Mouse (Mus musculus): ENCODE data around the gene 6030408B16Rik. TPM values are rescaled to one million over a fixed set of nuclear protein-coding genes. Genes with fewer than 3 reads are reported as not detected.

6030408B16Rik gene
- total and polyA plus RNA-seq, 2 experiments from 2014 or later = 0.22 TPM; not detected in 1

DNA sequence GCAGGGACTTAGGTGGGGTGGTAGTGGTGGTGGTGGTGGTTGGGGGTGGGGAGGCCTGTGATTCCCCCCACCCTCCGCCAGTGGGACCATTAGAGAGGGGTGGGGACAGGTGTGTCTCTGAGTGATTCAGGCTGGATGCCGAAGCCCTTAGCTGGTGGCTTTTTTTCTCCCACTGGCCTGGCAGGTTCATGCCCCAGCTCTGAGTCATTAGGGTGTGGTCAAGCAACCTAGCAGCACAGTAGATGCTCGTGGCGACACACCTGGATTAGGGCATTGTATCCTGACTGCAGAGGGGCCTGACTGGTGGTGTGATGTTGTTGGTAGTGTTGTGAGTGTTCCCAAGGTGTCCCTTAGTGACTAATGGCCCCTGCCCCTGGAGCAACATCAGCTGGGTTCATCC is 38.1 kb downstream of the 6030408B16Rik start:
- WGBS = 92% methylated on average over 4 of the region's 4 CpGs
- no peak for ATAC-seq (ENCODE audit: low FRiP score)
- H3K4me2 ChIP-seq (ENCODE audit: low read depth, low read length, poor library complexity, severe bottlenecking) = no peak overlapping the region

DNA sequence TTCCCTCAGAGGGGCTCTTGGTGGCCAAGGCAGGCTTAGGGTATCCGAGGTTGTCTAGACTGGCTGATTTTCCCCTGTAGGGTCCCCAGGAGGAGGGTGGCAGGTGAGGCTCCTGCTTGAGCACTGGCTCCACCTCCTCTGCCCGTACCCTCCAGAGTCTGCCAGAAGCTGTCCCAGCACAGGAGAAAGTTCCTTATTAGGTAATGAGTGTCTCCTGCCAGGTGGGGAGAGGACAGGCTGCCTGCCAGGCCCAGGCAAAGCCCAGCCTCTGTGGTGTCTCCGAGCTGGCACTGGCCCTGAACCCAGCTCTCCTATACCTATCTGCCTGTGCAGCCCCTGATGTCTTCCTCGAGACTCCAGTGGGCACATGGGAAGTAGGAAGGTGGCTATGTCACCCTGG is 39.4 kb downstream of the 6030408B16Rik start:
- Histone ChIP-seq H3K4me2 (ENCODE audit: low read depth, low read length, poor library complexity, severe bottlenecking) (no peak overlapping the region), H3K9ac (replicated peaks; ENCODE audit: low read length, poor library complexity, severe bottlenecking) (no peak overlapping the region), H3K27ac (ENCODE audit: low read depth, low read length) (no peak overlapping the region), H3K4me3 (ENCODE audit: low read depth, low read length) (no peak overlapping the region), H3K4me1 (ENCODE audit: insufficient read depth, low read length) (no peaks in the 10 kb centered on the region), H3K27me3 (ENCODE audit: insufficient read depth, low read length) (no peaks in the 10 kb centered on the region), H3K36me3 (ENCODE audit: insufficient read depth, low read length) (no peaks in the 10 kb centered on the region), H3K9me3 (ENCODE audit: low read length) (no peaks in the 10 kb centered on the region)
- no peak for TF ChIP-seq CTCF (IDR thresholded peaks at IDR 0.05)
- DNase-seq (ENCODE audit: low spot score) (no peak), ATAC-seq (ENCODE audit: low FRiP score) (no peak)
- 68% methylated on average over 4 of the region's 4 CpGs for WGBS

More for the DNA sequence above, 38.1 kb downstream of the 6030408B16Rik start:
- Histone ChIP-seq H3K27ac (ENCODE audit: low read depth, low read length) (no peak overlapping the region), H3K27me3 (ENCODE audit: insufficient read depth, low read length) (no peaks in the 10 kb centered on the region), H3K4me1 (ENCODE audit: insufficient read depth, low read length) (no peaks in the 10 kb centered on the region), H3K9me3 (ENCODE audit: low read length) (no peaks in the 10 kb centered on the region), H3K4me3 (ENCODE audit: low read depth, low read length) (no peak overlapping the region), H3K9ac (replicated peaks; ENCODE audit: low read length, poor library complexity, severe bottlenecking) (no peak overlapping the region), H3K36me3 (ENCODE audit: insufficient read depth, low read length) (no peaks in the 10 kb centered on the region)
- TF ChIP-seq CTCF (IDR thresholded peaks at IDR 0.05) = no peak
- no peak for DNase-seq (ENCODE audit: low spot score)

DNA sequence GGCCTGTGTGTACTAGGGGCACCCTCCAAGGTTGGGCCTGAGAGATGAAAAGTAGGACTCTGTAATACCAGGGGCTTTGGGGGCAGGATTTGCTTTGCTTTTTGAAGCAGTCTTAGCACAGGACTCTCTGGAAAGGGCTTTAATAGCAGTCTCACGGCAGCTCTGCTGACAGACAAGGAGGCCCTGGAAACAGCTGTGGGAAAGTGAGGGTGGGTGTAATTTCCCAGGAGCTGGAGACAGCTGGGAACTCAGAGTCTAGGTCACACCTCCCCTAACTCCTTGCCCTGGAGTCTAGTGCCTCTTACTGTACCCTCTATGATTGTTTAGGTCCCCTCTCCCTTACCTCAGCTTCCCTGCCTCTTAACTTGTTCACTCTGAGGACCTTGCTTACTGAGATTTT is 40.2 kb downstream of the 6030408B16Rik start:
- Histone ChIP-seq H3K4me1 (ENCODE audit: insufficient read depth, low read length) (no peaks in the 10 kb centered on the region), H3K27ac (ENCODE audit: low read depth, low read length) (no peak overlapping the region), H3K4me2 (ENCODE audit: low read depth, low read length, poor library complexity, severe bottlenecking) (no peak overlapping the region), H3K9me3 (ENCODE audit: low read length) (no peaks in the 10 kb centered on the region), H3K9ac (replicated peaks; ENCODE audit: low read length, poor library complexity, severe bottlenecking) (no peak overlapping the region), H3K27me3 (ENCODE audit: insufficient read depth, low read length) (no peaks in the 10 kb centered on the region), H3K4me3 (ENCODE audit: low read depth, low read length) (no peak overlapping the region), H3K36me3 (ENCODE audit: insufficient read depth, low read length) (no peaks in the 10 kb centered on the region)
- ATAC-seq (ENCODE audit: low FRiP score) = no peak
- no peak for DNase-seq (ENCODE audit: low spot score)
- WGBS = 25% methylated on average over 1 of the region's 1 CpGs
- TF ChIP-seq CTCF (IDR thresholded peaks at IDR 0.05) = no peak

DNA sequence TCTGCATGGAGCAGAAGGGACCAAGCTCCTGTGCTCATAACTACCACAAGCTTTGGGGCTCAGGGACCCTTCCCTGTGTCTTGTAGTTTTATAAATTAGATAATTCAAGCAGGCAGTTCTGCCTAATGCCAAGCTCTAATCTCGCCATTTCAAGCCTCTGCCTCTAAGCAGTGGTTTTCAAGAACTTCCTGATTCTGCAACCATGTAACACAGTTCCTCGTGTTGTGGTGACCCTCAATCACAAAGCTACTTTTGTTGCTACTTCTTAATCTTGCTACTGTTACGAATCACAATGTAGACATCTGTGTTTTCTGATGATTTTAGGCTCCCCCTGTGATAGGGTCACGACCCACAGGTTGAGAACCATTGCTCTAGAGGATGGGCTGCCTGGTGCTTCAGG is 40.6 kb downstream of the 6030408B16Rik start:
- TF ChIP-seq CTCF (IDR thresholded peaks at IDR 0.05) = no peak
- DNase-seq (ENCODE audit: low spot score) = no peak

DNA sequence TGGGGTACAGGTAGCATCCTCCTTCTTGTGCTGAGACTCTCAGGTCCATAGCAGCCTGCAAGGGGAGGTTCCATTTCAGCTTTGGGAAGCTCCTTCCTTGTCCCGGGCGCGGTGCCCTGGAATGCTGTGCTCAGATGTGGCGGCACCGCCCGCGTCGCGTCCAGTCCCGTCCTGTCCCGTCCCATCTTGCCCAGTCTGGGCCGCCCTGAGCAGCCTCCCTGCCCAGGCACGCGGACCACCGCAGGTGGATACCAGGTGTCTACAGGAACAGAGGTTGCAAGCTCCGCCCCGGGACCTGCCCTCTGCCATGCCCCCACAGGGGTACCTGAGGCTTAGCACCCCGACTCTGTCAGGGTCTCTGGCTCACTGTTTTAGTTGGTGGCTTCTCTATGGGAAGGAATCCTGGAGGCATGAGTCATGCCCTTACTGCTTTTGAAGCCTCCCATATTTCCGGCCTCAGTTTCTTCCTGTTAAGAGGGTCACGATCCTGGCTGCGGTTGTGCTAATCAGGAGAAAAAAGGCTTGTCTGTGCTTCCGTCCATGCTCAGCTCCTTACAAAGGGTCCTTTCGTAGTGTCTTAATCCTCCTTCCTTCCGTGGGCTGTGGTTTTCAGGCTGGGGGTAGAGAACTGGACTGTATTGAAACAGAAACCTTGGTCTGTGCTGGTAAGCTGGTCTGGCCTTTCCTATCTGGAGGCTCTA is 43.6 kb downstream of the 6030408B16Rik start:
- WGBS = 39% methylated on average over 24 of the region's 24 CpGs
- no peak overlapping the region for H3K4me2 ChIP-seq (ENCODE audit: low read depth, low read length, poor library complexity, severe bottlenecking)
- H3K27me3 ChIP-seq (ENCODE audit: insufficient read depth, low read length) = no peaks in the 10 kb centered on the region
- TF ChIP-seq CTCF (IDR thresholded peaks at IDR 0.05) = no peak
- ATAC-seq (ENCODE audit: low FRiP score) = no peak
- no peaks in the 10 kb centered on the region for H3K36me3 ChIP-seq (ENCODE audit: insufficient read depth, low read length)
- no peak overlapping the region for H3K9ac ChIP-seq (replicated peaks; ENCODE audit: low read length, poor library complexity, severe bottlenecking)
- no peak for DNase-seq (ENCODE audit: low spot score)
- no peak overlapping the region for H3K4me3 ChIP-seq (ENCODE audit: low read depth, low read length)
- H3K4me1 ChIP-seq (ENCODE audit: insufficient read depth, low read length) = no peaks in the 10 kb centered on the region
- H3K9me3 ChIP-seq (ENCODE audit: low read length) = no peaks in the 10 kb centered on the region
- no peak overlapping the region for H3K27ac ChIP-seq (ENCODE audit: low read depth, low read length)

More for the DNA sequence above, 40.6 kb downstream of the 6030408B16Rik start:
- H3K36me3 ChIP-seq (ENCODE audit: insufficient read depth, low read length) = no peaks in the 10 kb centered on the region
- no peaks in the 10 kb centered on the region for H3K4me1 ChIP-seq (ENCODE audit: insufficient read depth, low read length)
- no peaks in the 10 kb centered on the region for H3K9me3 ChIP-seq (ENCODE audit: low read length)
- 62% methylated on average over 4 of the region's 4 CpGs for WGBS
- H3K9ac ChIP-seq (replicated peaks; ENCODE audit: low read length, poor library complexity, severe bottlenecking) = no peak overlapping the region
- H3K27ac ChIP-seq (ENCODE audit: low read depth, low read length) = no peak overlapping the region
- no peak overlapping the region for H3K4me2 ChIP-seq (ENCODE audit: low read depth, low read length, poor library complexity, severe bottlenecking)
- no peak overlapping the region for H3K4me3 ChIP-seq (ENCODE audit: low read depth, low read length)
- no peaks in the 10 kb centered on the region for H3K27me3 ChIP-seq (ENCODE audit: insufficient read depth, low read length)
- ATAC-seq (ENCODE audit: low FRiP score) = no peak

DNA sequence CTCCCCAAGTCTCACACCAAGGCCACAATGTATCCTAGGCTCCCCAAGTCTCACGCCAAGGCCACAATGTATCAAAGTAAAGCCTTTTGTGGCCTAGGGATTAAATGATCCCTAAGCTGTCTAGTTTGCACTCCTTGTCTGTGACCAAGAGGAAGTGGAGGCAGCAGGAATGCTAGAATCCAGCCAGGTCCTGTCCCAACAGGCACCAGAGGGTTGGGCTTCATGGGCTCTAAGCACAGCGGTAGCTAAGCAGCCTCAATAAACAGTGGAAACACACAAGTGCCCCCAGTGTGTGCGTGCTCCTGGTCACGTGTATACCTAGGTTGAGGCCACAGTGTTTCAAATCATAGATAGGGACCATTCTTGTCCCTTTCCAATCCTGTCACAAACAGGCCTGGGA is 45.3 kb downstream of the 6030408B16Rik start:
- DNase-seq (ENCODE audit: low spot score) (no peak), ATAC-seq (ENCODE audit: low FRiP score) (no peak)
- Histone ChIP-seq H3K4me2 (ENCODE audit: low read depth, low read length, poor library complexity, severe bottlenecking) (no peak overlapping the region), H3K9ac (replicated peaks; ENCODE audit: low read length, poor library complexity, severe bottlenecking) (no peak overlapping the region), H3K9me3 (ENCODE audit: low read length) (no peaks in the 10 kb centered on the region), H3K4me3 (ENCODE audit: low read depth, low read length) (no peak overlapping the region), H3K36me3 (ENCODE audit: insufficient read depth, low read length) (no peaks in the 10 kb centered on the region), H3K27me3 (ENCODE audit: insufficient read depth, low read length) (no peaks in the 10 kb centered on the region), H3K4me1 (ENCODE audit: insufficient read depth, low read length) (no peaks in the 10 kb centered on the region), H3K27ac (ENCODE audit: low read depth, low read length) (no peak overlapping the region)
- no peak for TF ChIP-seq CTCF (IDR thresholded peaks at IDR 0.05)
- 86% methylated on average over 4 of the region's 4 CpGs for WGBS
